Mouse (Mus musculus): Measurements from ENCODE around the gene Kif1b.

Kif1b gene

DNA sequence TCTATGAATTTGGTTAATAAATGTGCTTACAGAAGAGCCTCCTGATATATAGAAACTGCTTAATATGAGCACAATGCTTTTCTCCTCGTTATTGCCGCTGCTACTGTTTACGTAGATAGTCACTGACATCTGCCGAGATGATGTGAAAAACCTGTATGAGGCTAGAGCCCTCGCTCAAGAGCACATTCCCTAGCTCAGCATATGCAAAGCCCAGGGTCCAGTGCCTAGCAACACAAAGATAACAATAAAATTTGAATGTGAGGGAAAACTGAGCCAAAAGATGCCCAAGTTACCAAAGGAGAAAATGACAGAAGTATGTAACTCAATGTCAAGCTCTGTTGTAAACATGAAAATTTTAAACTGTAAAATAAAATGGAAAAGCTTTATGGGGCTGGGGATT is 4.0 kb downstream of the Kif1b start:
- no peaks in the 10 kb centered on the region for H3K36me3 ChIP-seq (ENCODE audit: control insufficient read depth, insufficient read depth, low read length, poor library complexity, severe bottlenecking)
- no peaks in the 10 kb centered on the region for H3K27me3 ChIP-seq (ENCODE audit: control insufficient read depth, insufficient read depth, low read length, poor library complexity, severe bottlenecking)
- no peak for DNase-seq (ENCODE audit: low read depth, low spot score)

GRCm38 (mm10) chr4:149302751-149303150 is 4.7 kb downstream of the Kif1b start:
- no peaks in the 10 kb centered on the region for H3K27me3 ChIP-seq (ENCODE audit: control insufficient read depth, insufficient read depth, low read length, poor library complexity, severe bottlenecking)
- no peaks in the 10 kb centered on the region for H3K36me3 ChIP-seq (ENCODE audit: control insufficient read depth, insufficient read depth, low read length, poor library complexity, severe bottlenecking)
- DNase-seq (ENCODE audit: low read depth, low spot score): no peak

DNA sequence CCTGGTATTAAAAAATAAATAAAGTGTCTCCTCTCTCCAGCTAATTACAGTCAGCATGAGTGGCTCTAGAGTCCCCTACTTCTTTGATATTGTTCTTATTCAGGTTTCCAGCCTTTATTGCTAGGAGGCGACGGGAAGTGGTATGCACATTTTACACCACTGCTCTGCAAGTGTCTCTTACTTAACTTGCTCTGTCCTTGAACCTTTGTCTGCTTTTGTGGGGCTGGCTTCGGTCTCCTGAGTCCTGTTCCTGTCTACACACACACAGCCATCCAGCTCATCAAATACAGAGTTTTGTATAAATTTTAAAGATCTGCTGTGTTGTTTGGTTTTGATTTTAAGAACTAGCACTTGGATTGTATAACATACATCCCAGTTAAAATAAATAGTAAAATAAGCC is 5.4 kb downstream of the Kif1b start:
- H3K27me3 ChIP-seq (ENCODE audit: control insufficient read depth, insufficient read depth, low read length, poor library complexity, severe bottlenecking): no peaks in the 10 kb centered on the region
- no peaks in the 10 kb centered on the region for H3K36me3 ChIP-seq (ENCODE audit: control insufficient read depth, insufficient read depth, low read length, poor library complexity, severe bottlenecking)
- DNase-seq (ENCODE audit: low read depth, low spot score): no peak

DNA sequence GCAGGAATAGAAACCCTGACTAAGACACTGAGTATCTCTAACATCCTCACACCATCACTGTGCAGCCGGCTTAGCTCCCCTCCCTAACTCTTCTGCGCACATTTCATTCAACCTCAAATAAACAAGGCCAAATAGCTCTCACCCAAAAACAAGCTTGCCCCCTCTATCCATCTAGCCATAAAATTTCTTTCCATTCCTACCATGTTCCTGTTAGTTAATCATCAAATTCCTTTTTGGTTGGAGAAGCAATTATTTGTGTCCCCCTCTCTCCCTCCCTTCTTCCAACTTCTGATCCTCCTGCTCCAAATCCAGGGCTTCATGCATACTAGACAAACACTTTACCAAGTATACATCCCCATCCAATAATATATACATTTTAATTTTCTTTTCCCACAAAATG is 11.0 kb downstream of the Kif1b start:
- Histone ChIP-seq H3K36me3 (ENCODE audit: control insufficient read depth, insufficient read depth, low read length, poor library complexity, severe bottlenecking) (no peaks in the 10 kb centered on the region), H3K27me3 (ENCODE audit: control insufficient read depth, insufficient read depth, low read length, poor library complexity, severe bottlenecking) (no peaks in the 10 kb centered on the region)
- DNase-seq (ENCODE audit: low read depth, low spot score): no peak

DNA sequence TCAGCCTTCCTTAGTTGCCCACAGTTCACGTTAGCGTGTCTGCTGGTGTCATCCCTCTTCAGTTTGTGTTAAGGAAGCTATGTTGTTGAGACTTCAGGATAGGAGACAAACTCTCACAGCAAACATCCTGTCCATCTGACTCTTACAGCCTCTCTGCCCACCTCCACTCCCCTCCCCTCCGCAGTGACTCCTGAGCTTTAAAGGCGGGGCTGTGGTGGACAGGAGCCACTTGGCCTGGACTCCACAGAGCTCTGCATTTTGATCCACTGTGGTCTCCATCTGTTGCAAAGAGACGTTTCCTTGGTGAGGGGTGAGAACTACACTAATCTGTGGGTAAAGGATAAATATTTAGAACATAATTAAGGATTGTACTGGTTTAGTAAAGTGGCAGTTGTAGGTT is 14.5 kb downstream of the Kif1b start:
- H3K36me3 ChIP-seq (ENCODE audit: control insufficient read depth, insufficient read depth, low read length, poor library complexity, severe bottlenecking): no peaks in the 10 kb centered on the region
- no peaks in the 10 kb centered on the region for H3K27me3 ChIP-seq (ENCODE audit: control insufficient read depth, insufficient read depth, low read length, poor library complexity, severe bottlenecking)
- no peak for DNase-seq (ENCODE audit: low read depth, low spot score)

DNA sequence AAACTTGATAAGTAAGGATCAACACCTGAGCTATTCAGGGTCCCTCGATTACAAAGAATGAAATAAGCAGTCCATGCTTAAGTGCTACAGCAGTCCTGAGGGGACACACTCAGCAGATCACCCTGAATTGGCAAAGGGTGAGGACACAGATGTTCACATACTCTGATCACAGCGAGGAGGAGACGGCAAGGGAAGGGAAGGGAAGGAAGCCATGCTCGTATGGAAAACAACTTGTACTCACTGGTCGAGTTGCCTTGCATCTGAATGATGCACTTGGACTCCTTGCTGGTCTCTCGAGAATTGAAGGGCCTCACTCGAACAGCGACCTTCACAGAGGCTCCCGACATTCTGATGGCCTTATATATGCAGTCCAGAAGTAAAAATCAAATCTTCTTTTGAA is 16.4 kb downstream of the Kif1b start:
- DNase-seq (ENCODE audit: low read depth, low spot score): no peak
- Histone ChIP-seq H3K27me3 (ENCODE audit: control insufficient read depth, insufficient read depth, low read length, poor library complexity, severe bottlenecking) (no peaks in the 10 kb centered on the region), H3K36me3 (ENCODE audit: control insufficient read depth, insufficient read depth, low read length, poor library complexity, severe bottlenecking) (no peaks in the 10 kb centered on the region)

DNA sequence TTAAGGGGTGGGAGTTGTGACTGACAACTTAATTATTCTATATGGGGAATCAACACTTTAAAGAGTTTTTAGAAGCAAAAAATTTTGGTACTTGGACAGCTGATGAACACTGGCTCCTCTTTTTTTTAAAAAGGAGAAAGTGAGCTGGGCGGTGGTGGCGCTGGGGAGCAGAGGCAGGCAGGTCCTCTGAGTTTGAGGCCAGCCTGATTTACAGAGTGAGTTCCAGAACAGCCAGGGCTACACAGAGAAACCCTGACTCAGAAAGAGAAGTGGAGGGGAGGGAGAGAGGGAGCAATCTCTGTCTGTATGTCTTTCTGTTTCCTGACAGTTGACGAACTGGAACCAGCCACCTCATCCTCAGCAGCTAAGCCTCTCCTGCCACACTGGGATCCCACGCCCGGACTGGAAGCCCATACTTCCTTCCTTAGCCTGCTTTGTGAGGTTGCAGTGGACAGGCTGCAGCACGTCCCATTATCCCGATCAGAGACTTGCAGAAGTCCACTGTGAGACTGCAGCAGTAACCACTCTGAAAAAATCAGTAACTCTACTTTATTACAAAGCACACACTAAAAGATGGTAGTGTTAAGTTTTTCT is 17.2 kb downstream of the Kif1b start:
- no peak for DNase-seq (ENCODE audit: low read depth, low spot score)
- no peaks in the 10 kb centered on the region for H3K36me3 ChIP-seq (ENCODE audit: control insufficient read depth, insufficient read depth, low read length, poor library complexity, severe bottlenecking)
- H3K27me3 ChIP-seq (ENCODE audit: control insufficient read depth, insufficient read depth, low read length, poor library complexity, severe bottlenecking): no peaks in the 10 kb centered on the region

GRCm38 (mm10) chr4:149286287-149287137 is 21.0 kb downstream of the Kif1b start:
- H3K36me3 ChIP-seq (ENCODE audit: control insufficient read depth, insufficient read depth, low read length, poor library complexity, severe bottlenecking): no peaks in the 10 kb centered on the region
- no peak for DNase-seq (ENCODE audit: low read depth, low spot score)
- H3K27me3 ChIP-seq (ENCODE audit: control insufficient read depth, insufficient read depth, low read length, poor library complexity, severe bottlenecking): no peaks in the 10 kb centered on the region

GRCm38 (mm10) chr4:149285691-149286090 is 21.8 kb downstream of the Kif1b start:
- no peaks in the 10 kb centered on the region for H3K27me3 ChIP-seq (ENCODE audit: control insufficient read depth, insufficient read depth, low read length, poor library complexity, severe bottlenecking)
- no peak for DNase-seq (ENCODE audit: low read depth, low spot score)

GRCm38 (mm10) chr4:149283018-149283417 is 24.5 kb downstream of the Kif1b start:
- DNase-seq (ENCODE audit: low read depth, low spot score): no peak
- Histone ChIP-seq H3K36me3 (ENCODE audit: control insufficient read depth, insufficient read depth, low read length, poor library complexity, severe bottlenecking) (no peaks in the 10 kb centered on the region), H3K27me3 (ENCODE audit: control insufficient read depth, insufficient read depth, low read length, poor library complexity, severe bottlenecking) (no peaks in the 10 kb centered on the region)

More at GRCm38 (mm10) chr4:149285691-149286090, 21.8 kb downstream of the Kif1b start:
- no peaks in the 10 kb centered on the region for H3K36me3 ChIP-seq (ENCODE audit: control insufficient read depth, insufficient read depth, low read length, poor library complexity, severe bottlenecking)

GRCm38 (mm10) chr4:149282025-149282738 is 25.3 kb downstream of the Kif1b start:
- DNase-seq (ENCODE audit: low read depth, low spot score): no peak
- H3K27me3 ChIP-seq (ENCODE audit: control insufficient read depth, insufficient read depth, low read length, poor library complexity, severe bottlenecking): no peaks in the 10 kb centered on the region
- H3K36me3 ChIP-seq (ENCODE audit: control insufficient read depth, insufficient read depth, low read length, poor library complexity, severe bottlenecking): no peaks in the 10 kb centered on the region

DNA sequence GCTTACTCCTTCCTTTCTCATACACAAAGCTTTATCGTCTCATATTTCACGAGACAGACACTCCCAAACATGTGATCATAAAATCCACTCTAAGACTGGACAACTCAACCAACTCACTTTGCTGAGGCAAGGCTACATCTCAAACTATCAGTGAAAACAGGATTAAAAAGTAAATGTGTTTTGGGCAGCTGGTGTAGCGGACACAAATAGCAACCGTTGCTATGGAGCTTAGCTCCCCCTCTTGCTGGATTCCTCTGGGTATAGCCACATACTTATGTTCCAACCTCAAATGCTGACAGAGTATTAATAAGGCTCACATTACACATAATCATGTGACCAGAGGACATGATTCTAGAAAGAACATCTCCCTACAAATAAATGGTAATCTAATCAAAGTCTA is 29.9 kb downstream of the Kif1b start:
- H3K27me3 ChIP-seq (ENCODE audit: control insufficient read depth, insufficient read depth, low read length, poor library complexity, severe bottlenecking): no peaks in the 10 kb centered on the region
- no peak for DNase-seq (ENCODE audit: low read depth, low spot score)
- H3K36me3 ChIP-seq (ENCODE audit: control insufficient read depth, insufficient read depth, low read length, poor library complexity, severe bottlenecking): no peaks in the 10 kb centered on the region

DNA sequence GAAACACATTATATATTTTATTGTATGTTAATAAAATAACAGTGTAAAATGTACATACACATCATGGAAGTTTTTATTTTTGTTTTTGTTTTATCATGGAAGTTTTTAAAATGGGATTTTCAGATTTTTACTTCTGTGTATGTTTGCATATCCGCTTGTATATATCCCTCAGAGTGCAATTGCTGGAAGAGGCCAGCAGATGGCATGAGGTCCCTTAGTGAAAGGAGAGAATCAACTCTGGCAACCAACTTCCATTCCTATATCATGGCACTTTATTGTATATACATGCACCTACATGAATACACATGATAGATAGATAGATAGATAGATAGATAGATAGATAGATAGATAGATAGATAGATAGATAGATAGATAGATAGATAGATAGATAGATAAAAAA is 34.4 kb downstream of the Kif1b start:
- peak; percentile 4 for DNase-seq (ENCODE audit: low read depth, low spot score)
- Histone ChIP-seq H3K36me3 (ENCODE audit: control insufficient read depth, insufficient read depth, low read length, poor library complexity, severe bottlenecking) (no peaks in the 10 kb centered on the region), H3K27me3 (ENCODE audit: control insufficient read depth, insufficient read depth, low read length, poor library complexity, severe bottlenecking) (no peaks in the 10 kb centered on the region)

- Histone ChIP-seq H3K27me3 (ENCODE audit: control insufficient read depth, insufficient read depth, low read length, poor library complexity, severe bottlenecking) (no peaks in the 10 kb centered on the region), H3K36me3 (ENCODE audit: control insufficient read depth, insufficient read depth, low read length, poor library complexity, severe bottlenecking) (no peaks in the 10 kb centered on the region)
- DNase-seq (ENCODE audit: low read depth, low spot score): no peak
Observed at GRCm38 (mm10) chr4:149270541-149270940, 37.0 kb downstream of the Kif1b start.

DNA sequence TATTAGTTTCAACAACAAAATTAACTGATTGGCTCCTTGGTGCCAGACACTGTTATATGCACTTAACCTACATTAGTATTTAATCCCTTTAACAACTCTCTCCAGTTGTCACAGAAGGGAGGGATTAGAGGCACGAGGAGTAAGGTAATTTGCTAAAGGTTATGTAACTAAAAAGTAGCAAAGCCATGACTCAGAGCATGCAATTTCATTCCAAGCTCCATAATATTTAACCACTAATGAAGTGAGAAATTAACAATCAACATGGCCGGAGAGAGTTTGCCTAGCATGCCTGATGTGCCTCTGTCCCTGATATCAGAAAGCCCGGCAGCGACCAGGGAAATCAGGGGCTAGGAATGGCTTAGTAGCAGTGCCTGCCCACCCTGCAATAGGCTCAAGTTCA is 38.5 kb downstream of the Kif1b start:
- Histone ChIP-seq H3K27me3 (ENCODE audit: control insufficient read depth, insufficient read depth, low read length, poor library complexity, severe bottlenecking) (no peaks in the 10 kb centered on the region), H3K36me3 (ENCODE audit: control insufficient read depth, insufficient read depth, low read length, poor library complexity, severe bottlenecking) (no peaks in the 10 kb centered on the region)
- DNase-seq (ENCODE audit: low read depth, low spot score): no peak
